Mouse (Mus musculus) spleen, postnatal 10 days (tissue): ENCODE results near the gene Ccnc.

Source experiments
- DNase-seq, 2 experiments: peaks; one replicate each; pipeline ENCODE4 v3.0.0; 2021 to 2022; ENCODE audit warnings: low spot score in 2 of 2

Ccnc gene

DNA sequence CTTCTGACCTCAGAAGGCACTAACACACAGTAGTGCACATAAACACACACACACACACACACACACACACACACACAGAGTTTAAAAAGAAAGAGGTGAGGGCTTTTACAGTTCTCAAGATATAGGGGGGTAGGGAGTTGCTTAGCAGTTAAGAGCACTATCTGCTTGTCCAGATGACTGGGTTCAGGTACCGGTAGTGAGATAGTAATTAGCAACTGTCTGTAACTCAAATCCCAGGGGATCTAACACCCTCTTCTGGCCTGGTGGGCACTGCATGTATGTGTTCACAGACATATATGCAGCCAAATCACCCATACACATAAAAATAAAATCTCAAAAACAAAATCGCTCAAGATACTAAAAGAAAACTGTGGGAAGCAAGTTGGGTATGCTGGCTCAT, 74.1 kb downstream of the Ccnc start:
- no peak for DNase-seq

GRCm38 (mm10) chr4:21807204-21807603, 79.7 kb downstream of the Ccnc start:
- no peak for DNase-seq
